Mouse (Mus musculus) frontal cortex, postnatal 14 days (tissue): Measurements from ENCODE around the gene Anln.
"Not testable (repeated sequence)": the region's sequence is repeated elsewhere in the genome, so short reads cannot be mapped to it uniquely, and the experiment has no call there.

Experiments
- DNase-seq, 2 experiments: peaks; one replicate each; pipeline ENCODE4 v3.0.0; 2022; ENCODE audit warnings: low spot score in 2 of 2

Gene Anln

DNA sequence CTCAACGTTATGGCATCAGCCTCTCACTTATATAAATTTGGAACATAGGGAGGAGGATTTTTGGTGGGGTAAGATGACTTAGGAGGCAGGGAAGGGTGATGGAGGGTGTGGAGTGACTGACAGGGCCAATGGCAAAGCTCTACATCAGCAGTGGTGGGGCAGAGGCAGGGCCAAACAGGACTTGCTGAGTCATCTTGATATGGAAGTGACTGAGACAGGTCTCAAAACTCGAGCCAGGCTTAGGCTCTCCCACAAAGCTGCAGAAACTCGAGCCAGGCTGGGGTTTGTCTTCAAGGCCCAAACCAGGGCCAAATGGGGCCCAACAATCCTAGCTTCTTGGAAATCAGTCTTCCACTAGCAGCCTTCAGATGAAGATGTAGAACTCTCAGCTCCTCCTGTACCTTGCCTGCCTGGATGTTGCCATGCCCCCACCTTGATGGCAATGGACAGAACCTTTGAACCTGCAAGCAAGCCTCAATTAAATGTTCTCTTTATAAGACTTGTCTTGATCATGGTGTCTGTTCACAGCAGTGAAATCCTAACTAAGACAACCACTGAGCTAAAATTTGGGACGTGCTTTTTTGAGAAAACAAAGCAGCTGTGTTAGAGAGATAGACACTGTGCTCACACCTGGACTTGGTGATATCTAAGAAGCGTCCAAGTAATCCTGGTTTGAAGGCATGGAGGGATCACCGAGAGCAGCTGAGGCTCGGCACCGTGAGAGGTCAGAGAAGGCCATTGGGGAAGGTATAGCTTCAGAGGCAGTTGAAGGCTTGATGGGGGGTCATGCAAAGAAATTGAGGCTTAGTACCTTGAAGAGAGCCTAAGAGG is 66.4 kb downstream of the Anln start:
- DNase-seq = no peak

DNA sequence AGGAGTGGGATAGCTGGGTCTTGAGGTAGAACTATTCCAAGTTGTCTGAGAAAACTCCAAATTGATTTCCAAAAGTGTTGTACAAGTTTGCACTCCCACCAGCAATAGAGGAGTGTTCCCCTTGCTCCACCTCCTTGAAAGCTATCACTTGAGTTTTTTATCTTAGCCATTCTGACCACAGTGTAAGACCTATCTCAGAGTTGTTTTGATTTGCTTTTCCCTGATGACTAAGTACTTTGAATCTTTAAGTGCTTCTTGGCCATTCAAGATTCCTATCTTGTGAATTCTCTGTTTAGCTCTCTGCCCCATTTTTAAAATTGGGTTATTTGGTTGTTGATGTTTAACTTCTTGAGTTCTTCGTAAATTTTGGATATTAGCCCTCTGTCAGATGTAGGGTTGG is 69.9 kb downstream of the Anln start:
- DNase-seq = no peak

DNA sequence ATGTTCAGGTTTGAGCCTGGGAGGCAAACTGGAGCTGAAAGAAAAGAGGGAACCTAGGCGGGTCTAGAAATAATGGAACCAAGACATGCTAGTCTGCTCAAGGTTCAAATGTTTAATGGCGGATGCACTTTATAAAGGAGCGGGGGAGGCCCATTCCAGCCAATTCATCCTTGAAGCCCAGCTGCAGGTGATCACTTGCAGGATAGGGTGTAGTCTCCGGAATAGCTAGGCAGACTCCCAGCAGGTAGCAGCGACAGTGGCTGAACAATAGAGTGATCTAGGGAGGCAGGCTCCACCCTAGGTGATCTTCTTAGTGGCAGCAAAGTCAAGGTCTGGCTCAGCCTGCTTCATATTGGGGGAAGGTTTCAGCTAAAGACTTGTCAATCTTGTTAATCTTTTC is 72.9 kb downstream of the Anln start:
- DNase-seq = not testable (repeated sequence)

DNA sequence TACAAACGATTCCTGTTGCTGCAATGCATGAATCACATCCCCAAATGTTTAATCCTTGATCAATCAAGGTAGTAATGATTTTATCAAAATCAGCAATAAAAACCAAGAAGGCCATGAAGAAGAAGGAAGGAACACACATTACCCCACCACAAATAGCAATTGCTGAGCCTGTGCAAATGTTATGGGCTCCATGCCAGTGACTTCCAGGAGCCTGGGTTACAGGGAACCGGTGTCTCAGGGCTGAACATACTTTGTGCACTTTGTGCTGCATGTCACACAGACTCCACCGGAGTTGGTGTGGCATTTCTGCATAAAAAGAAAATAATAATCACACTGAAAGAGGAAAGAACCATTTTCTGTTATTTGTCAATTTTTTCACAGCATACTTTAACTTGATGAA is 74.9 kb downstream of the Anln start:
- no peak for DNase-seq

DNA sequence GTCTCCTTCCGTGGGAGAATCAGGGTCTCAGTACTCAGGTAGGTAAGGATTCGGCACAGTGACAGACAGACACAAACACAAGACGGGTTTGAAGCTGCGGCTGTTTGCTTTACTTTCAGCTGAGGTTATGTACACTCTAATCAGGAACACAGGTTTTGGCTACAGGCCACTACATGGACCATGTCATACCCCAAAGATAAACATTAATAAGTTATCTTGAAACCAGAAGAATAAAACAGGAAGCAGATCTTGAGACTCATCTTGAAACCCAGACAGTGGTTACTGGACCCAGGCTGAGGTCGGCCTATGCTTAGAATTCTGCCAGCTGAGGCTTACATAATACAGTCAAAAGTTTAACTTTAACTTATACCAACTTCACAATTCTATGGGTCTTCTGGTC is 75.8 kb downstream of the Anln start:
- DNase-seq = no peak

DNA sequence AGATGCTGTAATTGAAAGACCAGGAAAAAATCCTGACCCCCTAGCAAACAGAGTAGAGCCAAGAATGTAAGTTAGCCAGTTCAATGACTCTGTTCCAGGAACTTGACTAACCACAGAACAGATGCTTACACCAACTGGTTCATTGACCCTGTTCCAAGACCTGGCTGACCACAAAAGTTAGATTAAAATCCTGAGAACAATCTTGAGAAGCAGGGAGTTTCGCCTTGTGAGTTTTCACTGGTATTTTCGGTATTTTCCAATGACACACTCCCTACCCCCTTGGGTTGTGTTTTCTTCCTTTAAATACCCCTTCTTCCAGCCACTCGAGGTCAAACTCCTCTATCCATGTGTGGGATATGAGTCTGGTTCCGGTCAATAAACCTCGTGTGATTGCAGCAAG is 79.3 kb downstream of the Anln start:
- no peak for DNase-seq

DNA sequence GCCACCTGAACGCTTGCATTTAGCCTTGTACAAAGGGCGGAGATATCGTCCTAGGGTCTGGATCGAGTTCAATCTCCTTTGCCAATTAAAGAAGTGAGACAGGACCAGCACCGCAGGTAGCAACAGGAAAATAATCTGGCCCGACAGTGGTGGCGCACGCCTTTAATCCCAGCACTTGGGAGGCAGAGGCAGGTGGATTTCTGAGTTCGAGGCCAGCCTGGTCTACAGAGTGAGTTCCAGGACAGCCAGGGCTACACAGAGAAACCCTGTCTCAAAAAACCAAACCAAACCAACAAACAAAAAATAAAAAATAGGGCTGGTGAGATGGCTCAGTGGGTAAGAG is 81.1 kb downstream of the Anln start:
- DNase-seq = not testable (repeated sequence)

DNA sequence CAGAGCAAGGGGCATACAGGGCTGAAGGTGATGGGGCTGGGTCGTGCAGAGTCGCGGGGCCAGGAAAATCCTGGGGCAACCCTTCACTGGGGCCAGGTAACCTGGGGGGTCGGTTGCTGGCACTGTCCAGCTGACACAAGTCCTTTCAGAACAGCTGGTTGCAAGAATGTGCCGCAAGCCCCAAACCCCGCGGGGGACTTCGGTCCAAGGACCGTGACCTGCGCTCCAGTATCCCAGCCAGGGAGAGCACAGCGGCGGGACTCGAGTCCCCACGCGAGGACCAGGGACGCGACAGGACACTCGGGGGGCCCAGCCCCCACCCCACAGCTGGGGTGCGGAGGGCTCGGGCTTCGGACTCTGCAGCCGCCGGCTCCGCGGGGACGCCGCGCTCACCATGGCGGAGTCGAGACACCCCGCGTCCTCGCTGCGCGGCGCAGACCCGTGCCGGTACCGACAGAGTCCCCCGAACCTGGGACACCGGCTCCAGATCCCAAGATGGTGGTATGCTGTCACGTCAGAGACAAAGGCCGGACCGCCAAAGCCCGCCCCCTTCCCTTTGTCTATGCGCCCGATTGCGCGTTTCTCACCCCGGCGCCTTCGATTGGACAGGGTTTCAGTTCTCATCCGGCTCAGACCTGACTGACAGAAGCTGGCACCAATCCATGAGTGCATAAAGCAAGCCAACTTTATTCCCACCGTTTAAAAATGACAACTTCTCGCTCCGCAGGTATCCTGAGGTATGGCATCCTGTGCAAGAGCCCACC is 81.7 kb downstream of the Anln start, which contains the start of gene Zfp810:
Gene Zfp810, minus strand, starts transcription at position 493 of the 764 bp plus-strand sequence.
- DNase-seq = peak; percentile 91 to 93

DNA sequence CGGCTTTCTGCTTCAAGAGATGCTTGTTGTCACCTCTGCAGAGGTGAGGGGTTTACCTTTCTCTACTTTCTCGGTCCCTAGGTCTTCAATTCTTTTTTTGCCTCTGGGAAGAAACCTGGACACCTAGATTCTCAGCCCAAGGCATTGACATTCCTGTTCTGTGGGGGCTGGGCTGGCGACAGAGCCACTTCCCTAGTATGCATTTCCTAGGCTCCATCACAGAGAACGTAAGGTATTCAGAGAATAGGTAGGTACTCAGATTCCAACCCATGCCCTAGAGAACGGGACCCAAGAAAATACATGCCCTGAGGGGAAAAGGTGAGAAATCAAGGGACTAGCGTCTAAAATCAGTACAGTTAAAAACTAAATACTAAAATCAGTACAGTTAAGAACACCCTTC is 82.3 kb downstream of the Anln start:
- DNase-seq = no peak

DNA sequence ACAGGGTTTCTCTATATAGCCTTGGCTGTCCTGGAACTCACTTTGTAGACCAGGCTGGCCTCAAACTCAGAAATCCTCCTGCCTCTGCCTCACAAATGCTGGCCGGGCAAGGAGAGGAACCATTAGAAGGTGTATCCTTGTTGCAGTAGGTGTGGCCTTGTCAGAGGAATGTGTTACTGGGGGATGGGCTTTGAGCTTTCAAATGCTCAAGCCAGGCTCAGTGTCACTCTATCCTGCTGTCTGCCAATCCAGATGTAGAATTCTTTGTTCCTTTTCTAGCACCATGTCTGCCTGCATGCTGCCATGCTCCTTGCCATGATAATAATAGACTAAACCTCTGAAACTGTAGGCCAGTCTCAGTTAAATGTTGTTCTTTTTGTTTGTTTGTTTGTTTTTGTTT is 86.8 kb downstream of the Anln start:
- no peak for DNase-seq
